Mouse (Mus musculus) large intestine, adult 2 months (tissue): ENCODE results near the gene Gm26657. TPM values are rescaled to one million over a fixed set of nuclear protein-coding genes. Genes with fewer than 3 reads are reported as not detected.

Experiments
- DNase-seq: peaks from one replicate; pipeline ENCODE4 v3.0.0-alpha.2; 2012; ENCODE audit warnings: low read depth, low spot score
- WGBS: fragments of 180-500 bp; shearing (Covaris S2); methylation state at CpG from one replicate; pipeline ENCODE4 v1.1.7; 2018; 5-methylcytosine and 5-hydroxymethylcytosine counted together
- polyA plus RNA-seq: library from polyadenylated mRNA; depleted of rRNA; stranded (reverse); fragments of >200 nt; gene quantifications from 2 replicates; pipeline ENCODE4 v1.2.3, GENCODE M21; 2012; rRNA removed

Gene Gm26657
- polyA plus RNA-seq = not detected in 2 replicates

- DNase-seq = no peak
- 84% methylated on average over 18 of the region's 18 CpGs for WGBS
Measured at GRCm38 (mm10) chr4:56740020-56740485, at the start of gene Gm26657. Gene Gm26657 (plus strand): TSS chr4:56740070.

- WGBS = 83% methylated on average over 7 of the region's 7 CpGs
- DNase-seq = no peak
Measured at GRCm38 (mm10) chr4:56696401-56696800, 43.5 kb upstream of the Gm26657 start.

DNA sequence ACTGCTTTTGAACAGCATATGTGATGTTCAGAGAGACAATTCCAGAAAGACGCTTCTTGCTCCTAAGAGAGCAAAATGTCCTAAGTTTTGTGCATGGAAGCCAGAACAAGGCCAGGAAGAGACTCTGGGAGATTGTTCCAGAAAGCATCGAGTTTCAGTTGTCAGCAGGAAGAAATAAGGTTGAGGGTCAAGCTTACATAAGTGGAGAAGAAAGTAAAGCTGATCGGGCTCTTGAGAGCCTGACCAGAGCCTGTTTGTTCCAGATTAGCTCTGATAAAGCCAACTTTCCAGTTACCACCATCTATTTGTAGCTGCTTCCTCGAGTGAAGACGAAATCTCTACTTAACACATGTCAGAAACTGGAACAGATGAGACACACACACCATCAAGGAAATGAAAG, 41.2 kb upstream of the Gm26657 start:
- no peak for DNase-seq
- WGBS = 44% methylated on average over 5 of the region's 5 CpGs

- 26% methylated on average over 10 of the region's 10 CpGs for WGBS
- no peak for DNase-seq
Measured at GRCm38 (mm10) chr4:56702234-56702633, 37.6 kb upstream of the Gm26657 start.

DNA sequence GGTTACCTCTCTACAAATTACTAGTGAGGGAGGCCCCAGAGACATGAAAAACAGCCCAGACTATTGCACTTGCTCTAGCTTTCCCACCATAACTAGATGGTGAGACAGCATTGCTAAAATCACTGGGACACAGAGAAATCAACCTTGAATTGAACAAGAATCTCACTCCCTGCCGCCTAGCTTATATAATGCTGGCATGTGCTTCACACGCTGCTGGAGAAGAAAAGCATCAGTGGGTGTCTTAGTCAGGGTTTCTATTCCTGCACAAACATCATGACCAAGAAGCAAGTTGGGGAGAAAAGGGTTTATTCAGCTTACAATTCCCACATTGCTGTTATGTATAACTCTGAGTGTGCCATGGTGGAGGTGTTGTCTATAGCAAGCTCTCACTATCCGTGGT, 26.7 kb upstream of the Gm26657 start:
- WGBS = 83% methylated on average over 3 of the region's 3 CpGs
- no peak for DNase-seq

DNA sequence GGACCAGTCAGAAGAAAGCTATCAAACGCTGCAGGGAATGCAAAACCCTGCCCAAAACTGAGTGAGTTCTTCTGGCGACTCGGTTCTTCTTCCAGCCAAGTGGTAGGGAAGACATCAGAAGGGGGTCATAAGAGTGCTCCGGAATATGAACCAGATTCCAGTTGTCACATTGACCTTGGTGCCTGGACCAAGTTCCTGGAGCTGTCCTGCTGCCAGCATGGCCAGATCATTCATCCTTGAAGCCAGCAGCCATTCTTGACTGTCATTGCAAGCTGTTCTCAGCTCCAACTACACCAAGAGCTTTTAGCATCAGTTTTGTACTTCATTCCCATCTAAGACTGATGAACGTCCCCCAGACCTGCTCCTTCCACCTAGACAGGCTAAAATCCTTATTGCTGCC, 23.1 kb upstream of the Gm26657 start:
- no peak for DNase-seq
- 49% methylated on average over 5 of the region's 5 CpGs for WGBS

GRCm38 (mm10) chr4:56717932-56718331, 21.9 kb upstream of the Gm26657 start:
- WGBS = 73% methylated on average over 3 of the region's 3 CpGs
- no peak for DNase-seq

GRCm38 (mm10) chr4:56718573-56719442, 21.1 kb upstream of the Gm26657 start:
- no peak for DNase-seq
- 72% methylated on average over 12 of the region's 12 CpGs for WGBS

DNA sequence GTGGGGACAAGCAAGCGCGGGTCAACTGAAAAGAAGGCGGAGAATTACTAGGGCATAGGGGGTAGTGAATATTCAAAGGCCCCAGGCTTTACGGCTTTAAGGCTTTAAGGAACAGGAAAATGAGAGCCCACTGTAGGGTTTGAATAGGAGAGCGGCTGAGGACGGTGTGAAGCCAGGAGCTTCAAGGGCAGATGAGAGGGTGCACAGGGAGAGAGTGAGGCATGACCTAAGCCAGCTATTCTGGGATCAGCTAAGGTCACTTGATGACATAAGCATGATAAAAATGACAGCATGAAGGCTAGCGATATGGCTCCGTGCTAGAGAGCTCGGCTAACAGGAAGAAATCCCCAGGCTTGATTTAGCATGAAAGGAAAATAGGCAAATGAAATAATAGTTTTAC, 20.4 kb upstream of the Gm26657 start:
- no peak for DNase-seq
- 64% methylated on average over 9 of the region's 9 CpGs for WGBS

DNA sequence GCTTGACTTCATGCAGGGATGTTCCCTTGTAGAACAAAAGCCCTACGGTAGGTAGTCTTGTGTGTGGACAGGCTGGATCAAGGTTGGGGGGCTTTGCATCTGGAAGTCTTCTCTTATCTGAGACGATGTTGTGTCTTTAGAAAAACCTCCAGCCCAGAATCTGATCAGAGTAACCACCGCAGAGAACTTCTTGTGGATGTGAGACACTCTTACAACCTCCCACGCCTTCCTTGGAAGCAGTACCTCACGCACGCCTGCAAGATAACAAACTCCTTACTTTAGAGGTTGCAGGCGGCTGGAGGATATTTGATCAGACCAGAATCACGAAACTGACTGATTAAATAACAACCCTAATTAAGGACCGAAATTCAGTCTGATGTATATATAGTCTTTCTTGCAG, 19.5 kb upstream of the Gm26657 start:
- 68% methylated on average over 9 of the region's 9 CpGs for WGBS
- DNase-seq = no peak

- DNase-seq = no peak
- 32% methylated on average over 3 of the region's 3 CpGs for WGBS
Measured at GRCm38 (mm10) chr4:56721469-56721868, 18.4 kb upstream of the Gm26657 start.

- WGBS = 31% methylated on average over 6 of the region's 6 CpGs
- DNase-seq = no peak
Measured at GRCm38 (mm10) chr4:56722346-56722745, 17.5 kb upstream of the Gm26657 start.

DNA sequence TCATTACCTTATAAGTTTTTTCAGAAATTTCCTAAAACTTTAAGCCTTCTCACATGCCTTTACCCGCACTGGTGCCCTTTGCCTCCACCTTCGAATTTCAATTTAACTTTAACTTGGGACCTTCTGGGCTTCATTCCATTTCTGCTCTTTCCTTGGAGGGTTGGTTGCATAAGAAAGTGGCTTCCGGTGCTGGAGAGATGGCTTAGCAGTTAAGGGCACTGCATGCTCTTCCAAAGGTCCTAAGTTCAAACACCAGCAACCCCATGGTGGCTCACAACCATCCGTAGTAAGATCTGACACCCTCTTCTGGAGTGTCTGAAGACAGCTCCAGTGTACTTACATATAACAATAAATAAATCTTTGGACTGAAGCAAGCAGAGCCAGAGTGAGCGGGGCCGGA, 16.6 kb upstream of the Gm26657 start:
- WGBS = 85% methylated on average over 6 of the region's 6 CpGs
- DNase-seq = no peak

DNA sequence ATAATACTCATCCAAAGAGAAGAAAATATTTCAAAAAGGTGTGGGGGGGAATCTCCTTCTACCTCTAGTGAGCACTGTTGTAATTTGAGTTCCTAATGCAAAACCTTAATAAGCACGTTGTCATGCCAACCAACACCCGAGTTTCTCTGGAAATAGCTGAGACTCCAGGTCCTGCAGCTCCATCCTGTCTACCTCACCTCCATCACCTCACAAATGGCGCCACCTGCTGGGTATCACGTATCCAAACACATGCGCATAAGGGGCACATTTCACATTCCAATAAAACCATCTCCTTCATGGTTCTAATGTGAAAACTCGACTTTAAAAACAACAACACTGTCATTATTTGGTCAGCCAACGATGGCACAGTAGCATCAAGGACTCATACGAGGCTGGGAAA, 14.0 kb upstream of the Gm26657 start:
- WGBS = 64% methylated on average over 8 of the region's 8 CpGs
- no peak for DNase-seq

DNA sequence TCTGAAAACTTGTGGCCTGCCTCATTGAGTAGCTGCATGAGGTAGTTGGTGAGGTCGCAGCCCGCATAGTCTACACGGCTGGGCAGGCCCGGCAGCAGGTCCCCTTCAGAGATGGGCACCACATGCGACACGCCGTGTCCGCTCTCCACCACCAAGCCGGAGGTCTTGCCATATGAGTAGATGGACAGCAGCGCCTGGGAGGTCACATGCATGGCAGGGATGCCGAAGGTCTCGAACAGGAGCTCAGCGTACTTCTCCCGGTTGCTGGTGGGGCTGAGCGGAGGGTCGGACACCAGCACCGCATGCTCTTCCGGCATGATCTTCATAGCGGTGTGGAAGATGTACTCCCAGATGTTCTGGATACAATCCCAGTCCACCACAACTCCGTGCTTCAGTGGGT, 741 bp downstream of the Gm26657 start:
- DNase-seq = no peak
- WGBS = 96% methylated on average over 20 of the region's 20 CpGs

GRCm38 (mm10) chr4:56741041-56741493, 1.2 kb downstream of the Gm26657 start, which contains the start of gene Actl7b:
Gene Actl7b (minus strand): TSS chr4:56741443.
- 93% methylated on average over 13 of the region's 13 CpGs for WGBS

DNA sequence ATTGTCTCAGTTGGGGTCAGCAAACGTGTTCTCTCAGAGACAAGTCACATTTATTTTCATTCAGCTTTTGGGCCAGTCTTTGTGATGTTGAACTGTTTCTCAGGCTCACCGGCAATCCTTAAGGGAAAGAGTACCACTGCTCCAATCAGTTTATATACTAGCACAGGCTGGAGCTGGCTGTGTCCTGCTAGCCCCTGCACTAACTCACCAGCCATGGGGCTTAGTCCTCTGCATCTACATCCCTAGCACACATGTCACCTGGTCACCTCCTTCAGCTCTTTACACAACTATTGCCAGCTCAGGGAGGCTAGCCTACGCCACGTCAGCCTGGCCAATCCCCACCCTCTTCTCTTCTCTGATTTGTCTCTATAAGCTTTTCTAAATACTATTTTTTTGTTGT, 2.8 kb downstream of the Gm26657 start:
- no peak for DNase-seq
- 84% methylated on average over 4 of the region's 4 CpGs for WGBS

More at GRCm38 (mm10) chr4:56741041-56741493, 1.2 kb downstream of the Gm26657 start, which contains the start of gene Actl7b:
- no peak for DNase-seq

- DNase-seq = no peak
- WGBS = 95% methylated on average over 21 of the region's 21 CpGs
Measured at GRCm38 (mm10) chr4:56743363-56744195, 3.7 kb downstream of the Gm26657 start, which contains the start of gene Actl7a. Gene Actl7a (plus strand): TSS chr4:56743413.

DNA sequence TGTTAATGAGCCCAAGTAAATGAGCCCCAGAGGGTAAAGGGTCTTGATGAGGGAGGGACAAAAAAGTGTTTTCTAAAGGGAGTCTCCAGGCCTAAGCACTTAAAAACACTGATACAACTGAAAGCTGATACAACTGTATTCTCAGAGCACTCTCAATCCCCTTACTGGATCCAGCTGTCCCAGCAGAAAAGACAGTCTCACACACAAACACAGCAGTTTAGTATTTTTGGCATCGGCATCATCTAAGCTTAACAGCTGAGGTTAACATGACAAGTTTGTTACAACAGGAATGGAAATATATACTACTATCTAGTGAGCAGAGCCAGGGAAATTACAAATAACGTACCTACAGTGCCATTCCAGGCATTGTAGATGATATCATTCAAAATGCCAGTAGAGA, 6.5 kb downstream of the Gm26657 start:
- WGBS = 86% methylated on average over 2 of the region's 2 CpGs
- DNase-seq = no peak

- DNase-seq = no peak
- 96% methylated on average over 9 of the region's 9 CpGs for WGBS
Measured at GRCm38 (mm10) chr4:56747456-56747855, 7.6 kb downstream of the Gm26657 start.
